Mouse (Mus musculus): ENCODE results near the gene Zscan29.

GRCm38 (mm10) chr2:121137371-121137770, 33.6 kb downstream of the Zscan29 start:
- TF ChIP-seq CTCF (IDR thresholded peaks at IDR 0.05; ENCODE audit: low read depth, low read length): no peak
- TF ChIP-seq POLR2A (IDR thresholded peaks at IDR 0.05; ENCODE audit: borderline replicate concordance, low read depth, low read length): no peak

Measured in bone marrow macrophage, adult 2 months (primary cell).